Mouse (Mus musculus) brain, embryonic 14.5 days (tissue): ENCODE measurements at regions not wholly inside any gene's neighbourhood (a gene's known extent, or its start where the extent isn't known, plus 50 kb on each side); places are given as distances from the start of the nearest gene placed in this dataset.
A peak's percentile ranks its signal among the peaks of the same experiment; 100 is the strongest.

Experiments
- DNase-seq: peaks from one replicate; pipeline ENCODE4 v3.0.0-alpha.2; 2011; ENCODE audit warnings: low read depth
- CTCF ChIP-seq: fragments of 200-500 bp; IDR thresholded peaks from 2 replicates; pipeline ENCODE4 v1.5.1; 2012; ENCODE audit warnings: inconsistent platforms, mild to moderate bottlenecking, moderate library complexity, borderline replicate concordance; ENCODE audit not compliant: insufficient read depth, insufficient read length; ENCODE audit errors: extremely low read depth
- POLR2A ChIP-seq: fragments of 200-500 bp; IDR thresholded peaks from 2 replicates; pipeline ENCODE4 v1.6.1; 2012; ENCODE audit warnings: mild to moderate bottlenecking, inconsistent platforms, borderline replicate concordance; ENCODE audit not compliant: poor library complexity, insufficient read depth, insufficient read length, severe bottlenecking; ENCODE audit errors: extremely low read depth

- peak; percentile 91 for TF ChIP-seq CTCF
- TF ChIP-seq POLR2A: no peak
- DNase-seq: peak; percentile 93
Observed at GRCm38 (mm10) chr12:117385072-117385666, 131.1 kb upstream of the Rapgef5 start.

GRCm38 (mm10) chr12:117385697-117386096 is 130.6 kb upstream of the Rapgef5 start:
- TF ChIP-seq POLR2A (no peak), CTCF (no peak)
- DNase-seq: no peak

- TF ChIP-seq CTCF: no peak
- TF ChIP-seq POLR2A: no peak
- DNase-seq: no peak
Observed at GRCm38 (mm10) chr12:117386957-117387356, 129.3 kb upstream of the Rapgef5 start.

- TF ChIP-seq CTCF: no peak
- no peak for TF ChIP-seq POLR2A
- peak; percentile 74 for DNase-seq
Observed at GRCm38 (mm10) chr12:117389516-117390347, 126.5 kb upstream of the Rapgef5 start.

- no peak for DNase-seq
Observed at GRCm38 (mm10) chr12:117397512-117397911, 118.8 kb upstream of the Rapgef5 start.

GRCm38 (mm10) chr12:117403513-117404156 is 112.6 kb upstream of the Rapgef5 start:
- TF ChIP-seq CTCF (peak; percentile 91), POLR2A (no peak)

More at GRCm38 (mm10) chr12:117397512-117397911, 118.8 kb upstream of the Rapgef5 start:
- TF ChIP-seq CTCF (no peak), POLR2A (no peak)

GRCm38 (mm10) chr12:117404157-117404752 is 112.0 kb upstream of the Rapgef5 start:
- TF ChIP-seq POLR2A (no peak), CTCF (no peak)

More at GRCm38 (mm10) chr12:117403513-117404156, 112.6 kb upstream of the Rapgef5 start:
- DNase-seq: peak; percentile 92

GRCm38 (mm10) chr12:117406832-117407231 is 109.4 kb upstream of the Rapgef5 start:
- TF ChIP-seq POLR2A (no peak), CTCF (no peak)
- DNase-seq: no peak

More at GRCm38 (mm10) chr12:117404157-117404752, 112.0 kb upstream of the Rapgef5 start:
- no peak for DNase-seq

- no peak for TF ChIP-seq POLR2A
- TF ChIP-seq CTCF: no peak
- DNase-seq: no peak
Observed at GRCm38 (mm10) chr12:117410604-117411003, 105.7 kb upstream of the Rapgef5 start.

- peak; percentile 63 for DNase-seq
- TF ChIP-seq CTCF (no peak), POLR2A (no peak)
Observed at GRCm38 (mm10) chr12:117412257-117412656, 104.0 kb upstream of the Rapgef5 start.
